Mouse (Mus musculus) bone marrow, adult 2 months (tissue): ENCODE results near the gene Tubb2b.

Experiments used
- CTCF ChIP-seq: fragments of 200-500 bp; IDR thresholded peaks from 2 replicates; pipeline ENCODE4 v1.5.1; 2011; ENCODE audit warnings: low read length, control low read depth; ENCODE audit not compliant: control insufficient read depth, insufficient read depth
- POLR2A ChIP-seq: fragments of 200-500 bp; IDR thresholded peaks from 2 replicates; pipeline ENCODE4 v1.6.1; 2011; ENCODE audit warnings: low read depth, mild to moderate bottlenecking, control low read depth, low read length, borderline replicate concordance; ENCODE audit not compliant: control insufficient read depth

DNA sequence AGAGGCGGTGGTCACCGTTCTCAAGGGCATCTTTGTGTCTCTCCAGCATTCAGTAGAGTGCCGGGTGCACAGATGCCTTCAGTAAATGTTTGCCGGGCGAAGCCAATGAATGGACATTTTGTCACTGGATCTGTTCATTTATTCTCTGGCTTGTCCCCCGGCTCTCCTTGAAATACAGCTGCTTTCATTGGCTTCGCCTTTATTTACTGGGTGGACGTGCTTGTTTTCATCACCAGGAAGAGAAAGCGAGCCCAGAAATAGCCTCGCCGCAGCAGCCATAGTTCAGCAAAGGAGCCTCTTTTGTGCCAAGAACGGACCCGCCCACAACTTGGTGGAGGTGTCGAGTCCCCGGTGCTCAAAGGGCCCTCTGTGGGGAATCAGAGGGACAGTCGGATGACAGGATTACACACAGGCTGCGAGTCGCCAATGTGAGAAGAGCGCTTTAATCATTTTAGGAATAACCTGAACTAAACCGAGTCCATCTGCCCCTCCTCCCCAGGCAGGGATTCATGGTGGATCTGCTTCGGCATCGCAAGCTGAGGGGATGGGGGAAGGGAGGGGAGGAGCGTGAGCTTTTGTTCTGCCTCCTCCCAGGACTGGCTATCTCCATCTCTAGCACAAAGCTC is 18.6 kb upstream of the Tubb2b start:
- TF ChIP-seq CTCF (no peak), POLR2A (no peak)
